Mouse (Mus musculus) midbrain, embryonic 15.5 days (tissue): ENCODE data around the gene Ift140. TPM values are rescaled to one million over a fixed set of nuclear protein-coding genes. Genes with fewer than 3 reads are reported as not detected.

ENCODE experiments used
- ATAC-seq: fragments of 200-750 bp; cut with Nextera tagmentation; replicated peaks from 2 replicates; pipeline ENCODE4 v1.8.0; 2017; ENCODE audit warnings: moderate TSS enrichment
- H3K27ac ChIP-seq: fragments of 300-500 bp; sonication (generic); 2 replicates; pipeline ENCODE4 v1.5.1; 2015; ENCODE audit warnings: mild to moderate bottlenecking, inconsistent platforms
- H3K27me3 ChIP-seq: fragments of 300-500 bp; sonication (generic); replicated peaks from 2 replicates; pipeline ENCODE4 v1.6.1; 2015; ENCODE audit warnings: inconsistent platforms
- H3K36me3 ChIP-seq: fragments of 300-500 bp; sonication (generic); replicated peaks from 2 replicates; pipeline ENCODE4 v1.6.1; 2015; ENCODE audit warnings: inconsistent platforms
- H3K4me1 ChIP-seq: fragments of 300-500 bp; sonication (generic); 2 replicates; pipeline ENCODE4 v1.6.1; 2015; ENCODE audit warnings: inconsistent platforms
- H3K4me2 ChIP-seq: fragments of 300-500 bp; sonication (generic); 2 replicates; pipeline ENCODE4 v1.6.1; 2015; ENCODE audit warnings: inconsistent platforms, mild to moderate bottlenecking, moderate library complexity
- H3K4me3 ChIP-seq: fragments of 300-500 bp; sonication (generic); 2 replicates; pipeline ENCODE4 v1.5.1; 2015; ENCODE audit warnings: mild to moderate bottlenecking, inconsistent platforms
- H3K9ac ChIP-seq: fragments of 300-500 bp; sonication (generic); 2 replicates; pipeline ENCODE4 v1.6.1; 2015; ENCODE audit warnings: mild to moderate bottlenecking, inconsistent platforms
- H3K9me3 ChIP-seq: fragments of 300-500 bp; sonication (generic); 2 replicates; pipeline ENCODE4 v1.6.1; 2016; ENCODE audit warnings: inconsistent platforms
- WGBS: fragments of 180-500 bp; shearing (Covaris S2); methylation state at CpG from one replicate; pipeline ENCODE4 v1.1.7; 2015; ENCODE audit warnings: mixed read lengths; 5-methylcytosine and 5-hydroxymethylcytosine counted together
- polyA plus RNA-seq: library from polyadenylated mRNA; unstranded; fragments of >200 nt; fragmentation: Nextera tagmentation; extraction: Ambion mirVana; gene quantifications from 2 replicates; pipeline ENCODE4 v1.2.1, GENCODE M21; 2015

The Ift140 gene
- polyA plus RNA-seq, 1 experiment from 2014 or later, result 22.5 TPM

- no peaks in the 10 kb centered on the region for H3K36me3 ChIP-seq
- WGBS, result 82% methylated on average over 9 of the region's 9 CpGs
- H3K9ac ChIP-seq, result no peak overlapping the region
- H3K4me1 ChIP-seq, result no peaks in the 10 kb centered on the region
- no peak overlapping the region for H3K4me3 ChIP-seq
- no peak for ATAC-seq
- no peak overlapping the region for H3K27ac ChIP-seq
- H3K27me3 ChIP-seq, result no peaks in the 10 kb centered on the region
- no peak overlapping the region for H3K4me2 ChIP-seq
- H3K9me3 ChIP-seq, result no peaks in the 10 kb centered on the region
Measured at GRCm38 (mm10) chr17:25127681-25128080, 111.8 kb downstream of the Ift140 start.

- Histone ChIP-seq H3K4me1 (peaks cover 15% of the 10 kb centered on the region), H3K27me3 (no peaks in the 10 kb centered on the region), H3K27ac (no peak overlapping the region), H3K9me3 (no peaks in the 10 kb centered on the region), H3K9ac (no peak overlapping the region), H3K4me3 (no peak overlapping the region), H3K36me3 (no peaks in the 10 kb centered on the region), H3K4me2 (no peak overlapping the region)
- no peak for ATAC-seq
- WGBS, result 90% methylated on average over 1 of the region's 1 CpGs
Measured at GRCm38 (mm10) chr17:25130060-25130459, 114.2 kb downstream of the Ift140 start.

GRCm38 (mm10) chr17:25133275-25133698, 117.4 kb downstream of the Ift140 start, which contains the start of gene Clcn7:
Gene Clcn7 (plus strand): TSS chr17:25133391.
- Histone ChIP-seq H3K36me3 (no peaks in the 10 kb centered on the region), H3K4me1 (peaks cover 15% of the 10 kb centered on the region), H3K9ac (peak within 1 kb of the TSS; percentile 70), H3K27me3 (no peaks in the 10 kb centered on the region), H3K4me3 (peak within 1 kb of the TSS; percentile 75), H3K4me2 (peak within 1 kb of the TSS; percentile 77), H3K27ac (peak within 1 kb of the TSS; percentile 54; the same call in 1 of the 2 replicates), H3K9me3 (no peaks in the 10 kb centered on the region)
- peak; percentile 92 for ATAC-seq
- under 1% methylated on average over 40 of the region's 40 CpGs for WGBS

- 90% methylated on average over 6 of the region's 6 CpGs for WGBS
- H3K4me3 ChIP-seq, result no peak overlapping the region
- no peak overlapping the region for H3K4me2 ChIP-seq
- ATAC-seq, result no peak
- no peaks in the 10 kb centered on the region for H3K36me3 ChIP-seq
- H3K9ac ChIP-seq, result no peak overlapping the region
- H3K27me3 ChIP-seq, result no peaks in the 10 kb centered on the region
- no peaks in the 10 kb centered on the region for H3K9me3 ChIP-seq
- no peak overlapping the region for H3K27ac ChIP-seq
- peaks cover 15% of the 10 kb centered on the region for H3K4me1 ChIP-seq
Measured at GRCm38 (mm10) chr17:25135622-25136021, 119.7 kb downstream of the Ift140 start.

- no peak overlapping the region for H3K9ac ChIP-seq
Measured at GRCm38 (mm10) chr17:25138803-25139202, 122.9 kb downstream of the Ift140 start.

GRCm38 (mm10) chr17:25139960-25140359, 124.1 kb downstream of the Ift140 start:
- Histone ChIP-seq H3K9me3 (no peaks in the 10 kb centered on the region), H3K27ac (no peak overlapping the region), H3K27me3 (no peaks in the 10 kb centered on the region), H3K4me1 (no peaks in the 10 kb centered on the region), H3K4me2 (no peak overlapping the region), H3K4me3 (no peak overlapping the region), H3K36me3 (no peaks in the 10 kb centered on the region), H3K9ac (no peak overlapping the region)
- no peak for ATAC-seq
- whole genome bisulfite sequencing, result 68% methylated on average over 4 of the region's 4 CpGs

More at GRCm38 (mm10) chr17:25138803-25139202, 122.9 kb downstream of the Ift140 start:
- Histone ChIP-seq H3K4me3 (no peak overlapping the region), H3K36me3 (no peaks in the 10 kb centered on the region), H3K4me2 (no peak overlapping the region), H3K4me1 (peaks cover 10% of the 10 kb centered on the region), H3K27me3 (no peaks in the 10 kb centered on the region), H3K27ac (no peak overlapping the region), H3K9me3 (no peaks in the 10 kb centered on the region)
- no peak for ATAC-seq
- 100% methylated on average over 1 of the region's 1 CpGs for WGBS

Other genes starting within 250 kb of the Ift140 start
- not detected in 2 replicates for gene Meiob, start 211.8 kb upstream of the Ift140 start, polyA plus RNA-seq
- 61.5 and 66.8 TPM in 2 replicates for gene Hagh, start 175.9 kb upstream of the Ift140 start, polyA plus RNA-seq
- 19.1 TPM in 2 replicates for gene Fahd1, start 165.7 kb upstream of the Ift140 start, polyA plus RNA-seq
- gene Igfals, start 150.1 kb upstream of the Ift140 start, polyA plus RNA-seq, result 0.10 TPM in 1 of 2 replicates, not detected in the other
- 61.2 and 65.7 TPM in 2 replicates for gene Nubp2, start 129.7 kb upstream of the Ift140 start, polyA plus RNA-seq
- gene Spsb3, start 129.4 kb upstream of the Ift140 start, polyA plus RNA-seq, result 94.1 and 97.2 TPM in 2 replicates
- 31.5 and 33.4 TPM in 2 replicates for gene Eme2, start 121.0 kb upstream of the Ift140 start, polyA plus RNA-seq
- 73.1 and 78.9 TPM in 2 replicates for gene Mrps34, start 121.0 kb upstream of the Ift140 start, polyA plus RNA-seq
- 79.7 and 82.3 TPM in 2 replicates for gene Nme3, start 119.6 kb upstream of the Ift140 start, polyA plus RNA-seq
- 99.5 and 112 TPM in 2 replicates for gene Mapk8ip3, start 79.1 kb upstream of the Ift140 start, polyA plus RNA-seq
- 102 and 103 TPM in 2 replicates for gene Jpt2, start 55.4 kb upstream of the Ift140 start, polyA plus RNA-seq
- gene Cramp1l, start 297 bp upstream of the Ift140 start, polyA plus RNA-seq, result 6.3 and 7.1 TPM in 2 replicates
- gene Tmem204, start 67.5 kb downstream of the Ift140 start, polyA plus RNA-seq, result 12.6 and 13.0 TPM in 2 replicates
- 57.8 and 67.0 TPM in 2 replicates for gene Telo2, start 99.9 kb downstream of the Ift140 start, polyA plus RNA-seq
- gene Ptx4, start 104.7 kb downstream of the Ift140 start, polyA plus RNA-seq, result not detected in 2 replicates
- gene Clcn7, start 117.3 kb downstream of the Ift140 start, polyA plus RNA-seq, result 35.0 and 36.3 TPM in 2 replicates
- gene Ccdc154, start 146.4 kb downstream of the Ift140 start, polyA plus RNA-seq, result not detected in 2 replicates
- not detected in 2 replicates for gene Gm38655, start 159.4 kb downstream of the Ift140 start, polyA plus RNA-seq
- 34.4 and 35.7 TPM in 2 replicates for gene BC003965, start 168.5 kb downstream of the Ift140 start, polyA plus RNA-seq
- gene Unkl, start 172.3 kb downstream of the Ift140 start, polyA plus RNA-seq, result 17.1 TPM in 2 replicates
- gene Gnptg, start 224.0 kb downstream of the Ift140 start, polyA plus RNA-seq, result 96.0 and 108 TPM in 2 replicates
- 62.7 and 62.9 TPM in 2 replicates for gene Tsr3, start 224.1 kb downstream of the Ift140 start, polyA plus RNA-seq
- 26.8 and 30.3 TPM in 2 replicates for gene Baiap3, start 240.3 kb downstream of the Ift140 start, polyA plus RNA-seq